Mouse (Mus musculus) embryonic facial prominence, embryonic 11.5 days (tissue): ENCODE measurements around the gene Plppr1. TPM values are rescaled to one million over a fixed set of nuclear protein-coding genes. Genes with fewer than 3 reads are reported as not detected.

Source experiments
- ATAC-seq: fragments of 200-750 bp; cut with Nextera tagmentation; replicated peaks from 2 replicates; pipeline ENCODE4 v1.8.0; 2017; ENCODE audit warnings: low read depth; ENCODE audit not compliant: insufficient number of reproducible peaks, low FRiP score, low TSS enrichment
- DNase-seq: peaks from one replicate; pipeline ENCODE4 v3.0.0-alpha.2; 2015; ENCODE audit warnings: low spot score
- H3K27ac ChIP-seq: fragments of 300-500 bp; sonication (generic); replicated peaks from 2 replicates; pipeline ENCODE4 v1.5.1; 2014; ENCODE audit warnings: mild to moderate bottlenecking, low read depth, low read length, control low read depth
- H3K27me3 ChIP-seq: fragments of 300-500 bp; sonication (generic); 2 replicates; pipeline ENCODE4 v1.6.1; 2014; ENCODE audit warnings: mild to moderate bottlenecking, low read length, moderate library complexity, mixed read lengths; ENCODE audit not compliant: control insufficient read depth, insufficient read depth
- H3K36me3 ChIP-seq: fragments of 300-500 bp; sonication (generic); replicated peaks from 2 replicates; pipeline ENCODE4 v1.6.1; 2014; ENCODE audit warnings: low read depth, mild to moderate bottlenecking, low read length, moderate library complexity, mixed read lengths; ENCODE audit not compliant: control insufficient read depth, insufficient read depth
- H3K4me1 ChIP-seq: fragments of 300-500 bp; sonication (generic); 2 replicates; pipeline ENCODE4 v1.6.1; 2014; ENCODE audit warnings: low read length, mixed read lengths; ENCODE audit not compliant: control insufficient read depth, insufficient read depth
- H3K4me2 ChIP-seq: fragments of 300-500 bp; sonication (generic); 2 replicates; pipeline ENCODE4 v1.6.1; 2014; ENCODE audit warnings: low read depth, mild to moderate bottlenecking, control low read depth, low read length, moderate library complexity
- H3K4me3 ChIP-seq: fragments of 300-500 bp; sonication (generic); 2 replicates; pipeline ENCODE4 v1.5.1; 2014; ENCODE audit warnings: low read depth, low read length, control low read depth
- H3K9ac ChIP-seq: fragments of 300-500 bp; sonication (generic); replicated peaks from 2 replicates; pipeline ENCODE4 v1.6.1; 2014; ENCODE audit warnings: mild to moderate bottlenecking, control low read depth, low read length
- H3K9me3 ChIP-seq: fragments of 300-500 bp; sonication (generic); replicated peaks from 2 replicates; pipeline ENCODE4 v1.6.1; 2016; ENCODE audit warnings: mild to moderate bottlenecking, low read length, inconsistent platforms, mixed read lengths; ENCODE audit not compliant: control insufficient read depth
- WGBS: fragments of 180-500 bp; shearing (Covaris S2); extraction: QIAGEN DNeasy Blood & Tissue Kit; methylation state at CpG from one replicate; pipeline ENCODE4 v1.1.7; 2014; 5-methylcytosine and 5-hydroxymethylcytosine counted together
- polyA plus RNA-seq: library from polyadenylated mRNA; unstranded; fragments of >200 nt; fragmentation: Nextera tagmentation; extraction: Ambion mirVana; gene quantifications from 2 replicates; pipeline ENCODE4 v1.2.1, GENCODE M21; 2014

Gene Plppr1
- polyA plus RNA-seq, 1 experiment from 2014 or later: 3.8 TPM

GRCm38 (mm10) chr4:49169498-49169897 lies 110.4 kb downstream of the Plppr1 start:
- H3K9ac ChIP-seq: no peak overlapping the region
- H3K4me2 ChIP-seq: no peak overlapping the region
- no peak overlapping the region for H3K27ac ChIP-seq
- H3K36me3 ChIP-seq: no peaks in the 10 kb centered on the region
- ATAC-seq (no peak), DNase-seq (no peak)
- H3K4me3 ChIP-seq: no peak overlapping the region
- WGBS: 73% methylated on average over 1 of the region's 1 CpGs
- H3K9me3 ChIP-seq: no peaks in the 10 kb centered on the region
- H3K27me3 ChIP-seq: no peaks in the 10 kb centered on the region
- no peaks in the 10 kb centered on the region for H3K4me1 ChIP-seq

- ATAC-seq (no peak), DNase-seq (no peak)
- Histone ChIP-seq H3K27me3 (no peaks in the 10 kb centered on the region), H3K9me3 (no peaks in the 10 kb centered on the region), H3K36me3 (no peaks in the 10 kb centered on the region), H3K27ac (no peak overlapping the region), H3K9ac (no peak overlapping the region), H3K4me3 (no peak overlapping the region), H3K4me1 (no peaks in the 10 kb centered on the region), H3K4me2 (no peak overlapping the region)
- WGBS: 81% methylated on average over 2 of the region's 2 CpGs
Observed at GRCm38 (mm10) chr4:49178101-49178500, 119.0 kb downstream of the Plppr1 start.

- Histone ChIP-seq H3K27me3 (no peaks in the 10 kb centered on the region), H3K36me3 (no peaks in the 10 kb centered on the region), H3K27ac (no peak overlapping the region), H3K4me1 (no peaks in the 10 kb centered on the region), H3K4me3 (no peak overlapping the region), H3K4me2 (no peak overlapping the region), H3K9me3 (no peaks in the 10 kb centered on the region), H3K9ac (no peak overlapping the region)
- whole genome bisulfite sequencing: 81% methylated on average over 3 of the region's 3 CpGs
- no peak for DNase-seq
- no peak for ATAC-seq
Observed at GRCm38 (mm10) chr4:49178891-49179290, 119.8 kb downstream of the Plppr1 start.

- H3K4me2 ChIP-seq: no peak overlapping the region
- no peak overlapping the region for H3K27ac ChIP-seq
- H3K36me3 ChIP-seq: no peaks in the 10 kb centered on the region
- H3K27me3 ChIP-seq: no peaks in the 10 kb centered on the region
- no peaks in the 10 kb centered on the region for H3K4me1 ChIP-seq
- H3K4me3 ChIP-seq: no peak overlapping the region
- ATAC-seq: no peak
- H3K9ac ChIP-seq: no peak overlapping the region
- no peak for DNase-seq
- WGBS: 81% methylated on average over 2 of the region's 2 CpGs
- no peaks in the 10 kb centered on the region for H3K9me3 ChIP-seq
Observed at GRCm38 (mm10) chr4:49179471-49180181, 120.6 kb downstream of the Plppr1 start.

- Histone ChIP-seq H3K36me3 (no peaks in the 10 kb centered on the region), H3K27ac (no peak overlapping the region), H3K27me3 (no peaks in the 10 kb centered on the region), H3K4me1 (no peaks in the 10 kb centered on the region), H3K4me2 (no peak overlapping the region), H3K4me3 (no peak overlapping the region), H3K9me3 (no peaks in the 10 kb centered on the region), H3K9ac (no peak overlapping the region)
- ATAC-seq (no peak), DNase-seq (no peak)
- 71% methylated on average over 3 of the region's 3 CpGs for WGBS
Observed at GRCm38 (mm10) chr4:49189991-49190526, 131.0 kb downstream of the Plppr1 start.

- H3K4me3 ChIP-seq: no peak overlapping the region
- H3K4me2 ChIP-seq: no peak overlapping the region
- H3K27me3 ChIP-seq: no peaks in the 10 kb centered on the region
- H3K27ac ChIP-seq: no peak overlapping the region
- H3K9ac ChIP-seq: no peak overlapping the region
- H3K4me1 ChIP-seq: no peaks in the 10 kb centered on the region
- WGBS: 78% methylated on average over 8 of the region's 8 CpGs
- H3K36me3 ChIP-seq: no peaks in the 10 kb centered on the region
- ATAC-seq (no peak), DNase-seq (no peak)
- H3K9me3 ChIP-seq: no peaks in the 10 kb centered on the region
Observed at GRCm38 (mm10) chr4:49197125-49197747, 138.2 kb downstream of the Plppr1 start.

GRCm38 (mm10) chr4:49210457-49210856 lies 151.4 kb downstream of the Plppr1 start:
- Histone ChIP-seq H3K27me3 (no peaks in the 10 kb centered on the region), H3K4me3 (no peak overlapping the region), H3K36me3 (no peaks in the 10 kb centered on the region), H3K4me1 (no peaks in the 10 kb centered on the region), H3K27ac (no peak overlapping the region), H3K9me3 (no peaks in the 10 kb centered on the region), H3K9ac (no peak overlapping the region), H3K4me2 (no peak overlapping the region)
- ATAC-seq (no peak), DNase-seq (no peak)
- WGBS: 88% methylated on average over 1 of the region's 1 CpGs

- Histone ChIP-seq H3K9ac (no peak overlapping the region), H3K9me3 (no peaks in the 10 kb centered on the region), H3K36me3 (no peaks in the 10 kb centered on the region), H3K4me1 (no peaks in the 10 kb centered on the region), H3K27ac (no peak overlapping the region), H3K4me2 (no peak overlapping the region), H3K4me3 (no peak overlapping the region), H3K27me3 (no peaks in the 10 kb centered on the region)
- no peak for DNase-seq
- 66% methylated on average over 5 of the region's 5 CpGs for WGBS
- ATAC-seq: no peak
Observed at GRCm38 (mm10) chr4:49211582-49211981, 152.5 kb downstream of the Plppr1 start.
